Mouse (Mus musculus) lung, postnatal 10 days (tissue): ENCODE measurements at regions not wholly inside any gene's neighbourhood (a gene's known extent, or its start where the extent isn't known, plus 50 kb on each side); places are given as distances from the start of the nearest gene placed in this dataset.
A peak's percentile ranks its signal among the peaks of the same experiment; 100 is the strongest.

Source experiments
- DNase-seq: peaks from one replicate; pipeline ENCODE4 v3.0.0; 2021

DNA sequence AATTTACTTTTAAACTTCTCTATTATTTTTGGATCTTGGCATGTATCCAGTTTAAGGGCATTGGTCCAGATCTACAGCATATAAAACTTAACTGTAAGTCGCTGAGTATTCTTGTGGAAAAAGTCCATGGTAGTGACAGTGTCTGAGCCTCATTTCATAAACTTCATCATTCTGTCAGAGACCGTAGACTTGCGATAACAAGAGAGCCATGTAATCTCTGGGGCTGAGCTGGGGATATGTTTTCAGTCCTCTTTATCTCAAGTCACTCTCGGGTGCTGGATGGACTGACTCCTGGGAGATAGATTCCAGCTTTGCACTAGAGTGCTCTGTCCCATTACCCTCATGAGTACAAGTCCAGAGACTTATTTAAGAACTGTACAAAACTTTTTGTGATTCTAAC, 362.0 kb downstream of the Fat4 start:
- no peak for DNase-seq

- peak; percentile 11 for DNase-seq
Measured at GRCm38 (mm10) chr3:39249224-39249892, 362.6 kb downstream of the Fat4 start.

GRCm38 (mm10) chr3:39253076-39253475, 366.3 kb downstream of the Fat4 start:
- DNase-seq = no peak

DNA sequence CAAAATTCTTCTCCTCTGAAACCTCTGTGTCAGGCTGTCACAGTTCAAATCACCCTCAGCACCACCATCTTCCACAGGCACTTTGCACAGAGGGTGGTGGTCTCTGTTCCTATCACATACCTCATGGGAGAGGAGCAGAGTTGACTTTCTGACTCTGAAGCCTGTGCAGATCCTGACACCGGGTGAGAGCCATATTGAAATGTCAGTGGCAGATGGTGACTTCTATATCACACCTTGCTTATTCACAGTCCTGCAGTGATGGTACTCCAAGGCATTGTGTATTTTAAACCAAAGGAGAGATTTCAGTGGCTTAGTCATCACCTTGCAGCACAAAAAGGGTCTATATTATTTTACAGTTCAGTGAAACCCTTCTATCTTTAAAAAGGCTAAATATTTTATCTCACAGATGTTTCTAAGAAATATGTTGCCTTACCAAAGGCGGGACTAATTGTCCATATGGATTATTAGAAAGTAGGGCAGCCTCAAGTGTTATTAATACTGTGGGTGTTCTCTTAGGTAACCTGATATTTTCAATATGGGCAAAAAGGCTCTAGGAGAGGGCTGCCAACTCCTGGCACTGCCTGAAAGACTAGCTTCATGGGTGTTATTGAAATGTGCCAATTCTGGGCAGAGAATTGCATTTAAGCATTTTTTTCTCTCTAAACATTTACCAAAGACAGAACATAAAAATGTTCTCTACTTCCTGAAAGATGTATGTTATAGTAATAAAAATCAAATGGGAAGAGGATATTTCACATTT, 378.1 kb downstream of the Fat4 start:
- DNase-seq = no peak

GRCm38 (mm10) chr3:39265606-39266005, 378.9 kb downstream of the Fat4 start:
- DNase-seq = peak; percentile 2

DNA sequence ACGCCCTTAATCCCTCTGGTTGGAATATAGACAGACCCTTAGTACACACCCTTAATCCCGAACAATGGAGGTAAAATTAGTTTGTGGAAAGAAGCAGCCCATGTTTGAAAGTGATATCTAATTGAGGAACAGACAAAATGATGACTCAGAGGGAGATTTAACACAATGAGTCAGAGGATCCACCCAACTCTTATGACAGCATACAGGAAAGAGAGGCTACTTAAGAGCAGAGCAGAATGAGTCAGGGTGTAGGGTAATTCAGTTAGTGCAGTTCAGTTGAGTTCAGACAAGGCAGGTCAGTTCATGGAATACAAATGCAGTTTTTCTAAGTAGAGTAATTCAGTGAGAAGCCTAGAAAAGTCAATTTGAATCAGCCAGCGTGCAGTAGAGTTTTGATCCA, 382.6 kb downstream of the Fat4 start:
- DNase-seq = no peak

DNA sequence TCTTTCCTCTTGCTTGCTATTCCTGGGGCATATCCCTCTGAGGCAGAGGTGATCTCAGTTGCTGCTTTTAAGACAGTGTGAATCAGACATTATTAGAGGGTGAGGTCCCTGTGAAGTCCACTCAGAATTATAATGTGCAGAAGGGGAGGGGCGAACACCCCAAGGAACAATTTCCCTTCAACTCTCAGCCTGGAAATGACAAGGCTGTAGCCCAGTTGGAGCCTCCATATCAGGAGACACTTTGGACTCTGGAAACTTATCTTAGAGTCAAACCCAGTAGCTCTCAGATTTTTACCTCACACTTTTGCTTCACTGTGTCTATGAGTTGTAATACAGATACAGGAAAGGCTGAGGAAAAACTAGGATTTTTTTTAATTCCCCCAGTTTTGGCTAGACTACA, 385.9 kb downstream of the Fat4 start:
- DNase-seq = no peak

GRCm38 (mm10) chr3:39276897-39277296, 390.2 kb downstream of the Fat4 start:
- no peak for DNase-seq

DNA sequence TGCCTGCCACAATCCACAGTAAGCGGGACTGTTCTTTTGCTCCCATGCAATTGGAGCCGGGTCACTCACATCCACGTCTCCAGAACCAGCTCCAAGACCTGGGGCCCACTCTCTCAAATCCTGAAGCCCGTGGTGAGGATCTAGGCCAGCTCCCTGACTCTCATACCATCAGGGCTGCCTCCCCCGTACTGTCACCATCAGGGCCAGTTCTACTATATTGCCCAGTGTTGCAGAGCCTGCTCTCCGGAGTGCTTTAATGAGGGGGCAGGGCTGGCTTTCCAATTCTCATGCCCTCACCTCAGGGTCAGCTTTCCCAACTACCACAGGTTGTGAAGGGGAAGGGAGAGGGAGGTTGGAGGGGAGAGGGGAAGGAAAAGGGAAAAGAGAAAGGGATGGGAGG, 390.6 kb downstream of the Fat4 start:
- no peak for DNase-seq

DNA sequence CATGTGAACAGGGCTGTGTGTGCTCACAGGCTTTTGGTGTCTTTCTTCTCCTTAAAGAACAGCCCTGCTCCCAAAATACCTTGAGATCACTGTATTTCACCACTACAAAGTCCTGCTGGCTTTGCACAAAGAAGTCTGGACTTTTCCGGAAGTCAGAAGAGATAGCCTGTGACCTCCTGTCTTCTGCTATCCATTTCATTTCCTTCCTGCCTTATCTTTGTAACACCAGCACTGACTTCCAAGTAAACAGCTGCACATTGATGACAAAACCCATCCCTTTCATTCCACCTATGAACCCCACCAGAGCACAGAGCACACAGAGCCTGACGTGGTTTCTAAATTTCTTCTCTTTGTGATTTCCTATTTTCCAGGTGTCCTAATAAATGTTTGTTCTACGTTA, 408.5 kb downstream of the Fat4 start:
- DNase-seq = no peak

GRCm38 (mm10) chr3:39296257-39296656, 409.5 kb downstream of the Fat4 start:
- no peak for DNase-seq

DNA sequence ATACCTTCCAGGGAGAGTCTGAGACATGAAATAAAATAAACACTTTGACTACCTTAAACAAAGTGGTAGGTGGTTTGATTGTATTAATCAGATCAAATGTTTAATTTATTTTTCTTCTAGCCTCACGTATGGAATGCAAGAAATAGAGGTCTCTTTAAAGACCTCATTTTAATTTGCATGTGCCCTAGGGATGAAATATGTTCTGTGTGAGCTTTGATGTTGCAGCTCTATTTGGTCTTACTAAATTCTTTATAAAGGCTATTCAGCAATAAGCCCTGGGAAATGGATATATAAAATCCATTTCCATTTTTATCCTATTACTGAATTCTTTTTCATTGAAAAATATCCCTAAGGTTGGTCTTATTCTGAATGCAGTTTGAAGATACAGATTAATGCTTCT, 422.7 kb downstream of the Fat4 start:
- DNase-seq = no peak

GRCm38 (mm10) chr3:39313563-39313962, 426.8 kb downstream of the Fat4 start:
- no peak for DNase-seq

DNA sequence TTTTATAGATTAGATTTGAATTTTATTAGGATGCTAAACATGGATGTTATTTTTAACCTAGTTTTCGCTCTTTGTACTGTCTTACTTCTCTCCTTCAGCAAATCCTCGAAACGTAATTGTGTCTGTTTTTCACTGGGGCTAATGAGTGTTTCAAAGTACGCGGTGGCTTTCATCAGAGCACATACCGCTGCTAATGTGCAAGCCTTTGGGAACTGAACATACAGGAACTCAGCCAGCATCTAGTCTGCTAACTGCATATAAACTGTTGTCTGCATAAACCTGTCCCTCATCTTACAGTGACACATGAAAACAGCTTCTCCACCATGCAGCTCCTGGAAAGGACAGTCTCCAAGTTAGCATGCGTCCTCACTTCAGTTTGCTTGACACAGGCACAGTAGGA, 434.1 kb downstream of the Fat4 start:
- DNase-seq = no peak

GRCm38 (mm10) chr3:39322225-39322624, 435.5 kb downstream of the Fat4 start:
- DNase-seq = no peak

DNA sequence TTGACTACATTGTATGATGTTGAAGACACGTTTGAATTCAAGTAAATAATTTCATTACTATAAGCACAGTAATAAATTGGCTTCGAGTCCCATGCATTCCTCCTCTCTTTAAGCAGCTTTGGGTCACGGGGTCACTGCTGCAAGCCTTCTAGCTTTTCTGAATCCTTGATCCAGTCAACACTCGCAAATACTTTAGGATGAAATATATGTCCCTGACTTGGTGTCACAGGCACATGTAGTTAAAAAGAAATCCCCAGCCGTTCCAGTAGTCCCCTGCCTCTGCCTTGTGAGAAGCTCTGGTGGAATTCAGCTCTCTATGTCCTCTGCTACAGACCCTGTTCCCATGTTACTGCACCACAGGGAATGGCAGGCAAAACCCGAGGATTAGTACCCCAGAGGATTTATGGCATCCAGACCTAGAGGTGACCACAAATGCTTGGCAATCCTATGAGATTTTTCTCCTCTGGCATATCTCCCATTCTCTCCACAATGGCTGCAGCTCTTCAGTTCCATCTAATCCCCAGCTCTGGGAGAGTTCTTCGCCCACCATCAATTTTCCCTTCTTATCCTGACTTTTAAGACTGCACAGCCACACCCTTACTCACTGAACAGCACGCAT, 449.0 kb downstream of the Fat4 start:
- DNase-seq = no peak

DNA sequence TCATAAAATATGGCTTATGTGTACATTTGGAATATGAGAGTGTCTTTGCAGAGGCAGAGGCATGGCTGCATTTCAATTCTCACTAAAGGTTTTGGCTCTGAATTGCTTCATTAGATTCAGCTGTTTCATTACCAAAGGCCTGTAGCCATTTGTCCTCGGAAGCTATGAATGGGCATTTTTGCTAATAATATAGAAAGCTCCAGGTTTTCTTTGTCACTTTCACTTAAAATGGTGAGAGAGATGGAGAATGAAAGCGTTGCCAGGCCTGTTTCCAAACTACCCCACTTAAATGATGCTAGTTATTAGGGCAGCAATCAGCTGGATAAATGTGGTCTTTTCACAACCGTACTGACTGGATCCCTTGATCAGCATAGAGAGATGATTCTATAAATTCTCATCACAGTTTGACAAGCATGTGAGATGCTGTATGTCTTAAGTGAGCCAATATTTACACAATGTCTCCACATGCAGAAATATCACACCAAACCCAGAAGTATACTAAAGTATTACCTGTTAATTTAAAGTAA, 454.5 kb downstream of the Fat4 start:
- DNase-seq = no peak

DNA sequence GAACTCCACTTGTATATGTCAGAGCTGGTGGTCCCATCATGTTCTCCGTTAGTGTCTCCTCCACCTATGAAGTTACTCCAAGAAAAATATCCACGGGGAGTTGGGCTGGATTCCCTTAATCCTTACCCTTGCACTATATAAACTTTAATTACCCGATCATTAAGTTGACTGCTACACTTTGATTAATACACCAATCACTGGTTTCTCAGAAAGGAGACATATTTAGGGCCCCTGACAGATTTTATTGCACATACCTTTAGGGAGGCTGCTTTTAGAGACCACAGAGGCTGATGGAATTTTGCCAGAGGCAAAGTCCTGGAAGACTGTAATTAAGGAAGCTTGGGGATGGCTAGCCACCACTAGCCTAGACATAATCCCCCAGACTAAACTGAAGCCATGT, 457.3 kb downstream of the Fat4 start:
- no peak for DNase-seq

DNA sequence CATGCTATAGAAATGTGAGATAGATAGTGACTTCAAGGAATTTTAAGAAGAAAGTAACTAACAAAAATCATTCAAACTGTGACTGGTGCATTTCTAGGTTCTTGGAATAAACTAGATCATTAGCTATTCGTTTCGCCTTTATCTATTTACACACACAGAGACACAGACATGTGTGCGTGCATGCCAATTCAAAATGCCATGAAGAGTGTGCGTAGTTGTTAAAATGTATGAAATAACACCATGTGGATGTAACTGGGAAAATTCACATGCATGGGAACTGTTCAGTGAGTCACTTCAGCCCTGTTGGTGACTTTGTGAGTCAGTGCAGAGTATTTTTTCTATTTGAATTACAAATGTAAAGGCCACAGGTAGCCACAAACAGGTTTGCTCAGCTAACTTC, 460.8 kb downstream of the Fat4 start:
- DNase-seq = no peak

DNA sequence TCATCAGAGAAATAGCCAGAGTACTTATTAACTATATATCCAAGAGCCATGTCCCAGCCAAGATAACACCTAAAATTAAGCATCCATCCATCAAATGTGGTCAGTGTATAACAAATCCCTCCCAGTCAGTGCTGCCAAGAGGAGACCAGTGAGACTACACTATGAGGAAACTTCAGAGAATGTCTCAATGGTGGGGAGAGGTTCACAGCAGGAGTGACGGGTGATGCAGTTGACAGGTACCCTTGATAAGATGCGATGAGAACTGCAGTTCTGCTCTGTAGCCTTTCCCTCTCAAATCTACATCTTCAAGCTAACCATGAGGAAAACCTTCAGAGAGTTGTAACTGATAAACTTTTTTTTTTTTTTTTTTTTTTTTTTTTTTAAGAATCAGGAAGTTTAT, 470.3 kb downstream of the Fat4 start:
- no peak for DNase-seq

- no peak for DNase-seq
Measured at GRCm38 (mm10) chr3:39360278-39360677, 473.5 kb downstream of the Fat4 start.

GRCm38 (mm10) chr3:39370926-39371325, 484.2 kb downstream of the Fat4 start:
- no peak for DNase-seq

GRCm38 (mm10) chr3:39372426-39372950, 485.7 kb downstream of the Fat4 start:
- no peak for DNase-seq

- no peak for DNase-seq
Measured at GRCm38 (mm10) chr3:39375465-39375864, 488.7 kb downstream of the Fat4 start.
